Mouse (Mus musculus) cerebellum, adult 2 months (tissue): ENCODE results near the gene Nup153. TPM values are rescaled to one million over a fixed set of nuclear protein-coding genes. Genes with fewer than 3 reads are reported as not detected.

Source experiments
- DNase-seq, 2 experiments: peaks; one replicate each; pipeline ENCODE4 v3.0.0; 2021
- H3K27ac ChIP-seq: fragments of 200-500 bp; 2 replicates; pipeline ENCODE4 v1.5.1; 2012; ENCODE audit warnings: low read length, control low read depth, inconsistent platforms; ENCODE audit not compliant: insufficient read depth
- H3K27me3 ChIP-seq: fragments of 200-500 bp; 2 replicates; pipeline ENCODE4 v1.6.1; 2012; ENCODE audit warnings: inconsistent platforms, mild to moderate bottlenecking, low read length, moderate library complexity; ENCODE audit not compliant: control insufficient read depth, insufficient read depth
- H3K4me1 ChIP-seq: fragments of 200-500 bp; 2 replicates; pipeline ENCODE4 v1.6.1; 2011; ENCODE audit warnings: low read length; ENCODE audit not compliant: control insufficient read depth, insufficient read depth
- H3K4me3 ChIP-seq: fragments of 200-500 bp; replicated peaks from 2 replicates; pipeline ENCODE3; 2011; ENCODE audit warnings: mild to moderate bottlenecking, low read depth, low read length, control low read depth; ENCODE audit not compliant: insufficient read depth
- CTCF ChIP-seq: fragments of 200-500 bp; IDR thresholded peaks from 2 replicates; pipeline ENCODE4 v1.5.1; 2011; ENCODE audit warnings: low read depth, mild to moderate bottlenecking, control low read depth, low read length, moderate library complexity, borderline replicate concordance; ENCODE audit not compliant: insufficient read depth
- POLR2A ChIP-seq: fragments of 200-500 bp; IDR thresholded peaks from 2 replicates; pipeline ENCODE4 v1.6.1; 2011; ENCODE audit warnings: low read length, control low read depth, borderline replicate concordance; ENCODE audit not compliant: insufficient read depth
- WGBS: fragments of 180-500 bp; shearing (Covaris S2); methylation state at CpG from one replicate; pipeline ENCODE4 v1.1.7; 2018; 5-methylcytosine and 5-hydroxymethylcytosine counted together
- polyA plus RNA-seq: library from polyadenylated mRNA; depleted of rRNA; stranded (reverse); fragments of >200 nt; gene quantifications from 2 replicates; pipeline ENCODE4 v1.2.3, GENCODE M21; 2012; rRNA removed

Nup153 gene
- polyA plus RNA-seq, 1 experiment: 33.8 TPM

GRCm38 (mm10) chr13:46642318-46642717 is 85.4 kb downstream of the Nup153 start:
- H3K27me3 ChIP-seq: no peaks in the 10 kb centered on the region
- TF ChIP-seq POLR2A (no peak), CTCF (peak; percentile 46; the same call in 1 of the 2 replicates)
- DNase-seq: no peak
- 92% methylated on average over 4 of the region's 4 CpGs for WGBS
- H3K4me1 ChIP-seq: no peaks in the 10 kb centered on the region
- H3K27ac ChIP-seq: no peak overlapping the region
- H3K4me3 ChIP-seq: no peak overlapping the region

DNA sequence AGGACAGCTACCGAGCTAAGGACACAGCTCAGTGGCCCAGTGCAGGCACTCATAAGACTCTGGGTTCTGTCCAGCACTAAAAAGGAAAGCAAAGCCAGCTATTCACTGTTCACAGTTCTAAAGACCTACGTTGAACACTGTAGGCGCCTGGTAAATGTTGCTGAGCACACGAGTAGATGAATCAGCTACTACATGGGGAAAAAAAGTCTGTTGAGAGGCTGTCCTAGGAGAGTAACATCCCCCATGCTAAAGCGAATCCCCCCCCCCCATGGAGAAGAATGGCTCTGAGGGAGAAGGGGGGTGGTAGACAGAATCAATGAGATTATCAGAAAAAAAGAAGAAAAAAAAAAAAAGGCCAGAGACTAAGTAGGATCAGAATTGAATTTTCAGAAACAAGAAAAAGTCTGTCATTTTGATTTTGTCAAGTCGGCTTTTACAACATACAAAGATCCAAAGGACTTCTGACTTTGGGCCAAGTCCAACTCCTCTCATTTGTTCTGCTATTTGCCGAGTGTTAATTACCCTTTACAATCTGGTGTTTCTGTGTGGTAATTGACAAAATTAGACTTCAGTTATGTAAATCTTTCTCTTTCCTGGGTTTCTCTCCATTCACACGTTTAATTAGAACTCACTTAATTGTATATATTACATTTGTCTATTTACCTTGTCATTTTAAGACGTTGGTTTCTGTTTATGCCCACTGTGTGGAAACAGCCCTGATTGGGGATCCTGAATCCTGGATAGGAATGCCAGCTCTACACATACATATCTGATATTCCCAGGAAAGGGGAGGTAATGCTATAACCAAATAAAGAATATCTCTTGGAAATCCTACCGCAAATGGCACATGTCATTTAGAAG is 86.9 kb downstream of the Nup153 start:
- no peak for DNase-seq
- Histone ChIP-seq H3K4me3 (no peak overlapping the region), H3K27ac (no peak overlapping the region), H3K27me3 (no peaks in the 10 kb centered on the region), H3K4me1 (no peaks in the 10 kb centered on the region)
- TF ChIP-seq CTCF (no peak), POLR2A (no peak)
- WGBS: 75% methylated on average over 10 of the region's 10 CpGs

GRCm38 (mm10) chr13:46634133-46634488 is 93.6 kb downstream of the Nup153 start:
- DNase-seq: no peak
- 51% methylated on average over 6 of the region's 6 CpGs for WGBS

GRCm38 (mm10) chr13:46633320-46634132 is 94.2 kb downstream of the Nup153 start:
- Histone ChIP-seq H3K4me1 (no peaks in the 10 kb centered on the region), H3K4me3 (no peak overlapping the region), H3K27ac (peak overlapping the region; percentile 56; the same call in 1 of the 2 replicates), H3K27me3 (no peaks in the 10 kb centered on the region)
- peak in 1 of 2 experiments; percentile 32 for DNase-seq
- WGBS: 37% methylated on average over 18 of the region's 18 CpGs
- TF ChIP-seq CTCF (no peak), POLR2A (no peak)

More at GRCm38 (mm10) chr13:46634133-46634488, 93.6 kb downstream of the Nup153 start:
- H3K4me1 ChIP-seq: no peaks in the 10 kb centered on the region
- H3K4me3 ChIP-seq: no peak overlapping the region
- no peak for TF ChIP-seq POLR2A
- no peak for TF ChIP-seq CTCF
- no peaks in the 10 kb centered on the region for H3K27me3 ChIP-seq
- peak overlapping the region; percentile 56; the same call in 1 of the 2 replicates for H3K27ac ChIP-seq

DNA sequence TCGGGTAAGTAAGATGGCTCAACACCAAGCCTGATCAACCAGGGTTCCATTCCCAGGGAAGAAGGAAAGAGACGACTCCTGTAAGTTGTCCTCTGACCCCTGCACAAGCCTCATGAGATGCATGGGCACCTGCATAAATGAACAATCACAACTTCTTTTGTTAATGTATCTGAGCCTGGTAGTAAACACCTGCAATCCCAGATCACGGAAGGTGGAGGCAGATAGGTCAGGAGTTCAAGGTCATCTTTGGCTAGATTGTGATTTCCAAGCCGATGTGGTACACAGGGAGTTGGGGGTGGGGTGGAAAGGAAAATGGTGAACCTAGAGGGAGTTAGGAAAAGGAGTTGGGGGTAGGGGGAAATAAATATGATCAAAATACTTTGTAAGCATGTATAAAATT is 94.9 kb downstream of the Nup153 start:
- H3K27ac ChIP-seq: no peak overlapping the region
- H3K27me3 ChIP-seq: no peaks in the 10 kb centered on the region
- H3K4me3 ChIP-seq: no peak overlapping the region
- no peaks in the 10 kb centered on the region for H3K4me1 ChIP-seq
- WGBS: 77% methylated on average over 4 of the region's 4 CpGs
- no peak for TF ChIP-seq POLR2A
- no peak for TF ChIP-seq CTCF
- DNase-seq: no peak

Other genes starting within 250 kb of the Nup153 start
- 80.4 and 94.3 TPM in 2 replicates for gene Cap2, start 226.1 kb downstream of the Nup153 start, polyA plus RNA-seq
- gene Fam8a1, start 58.4 kb downstream of the Nup153 start, polyA plus RNA-seq: 38.7 and 41.9 TPM in 2 replicates
- 36.5 and 38.5 TPM in 2 replicates for gene Kif13a, start 201.9 kb upstream of the Nup153 start, polyA plus RNA-seq